Mouse (Mus musculus): ENCODE measurements around the gene Cdh4.

Cdh4 gene

DNA sequence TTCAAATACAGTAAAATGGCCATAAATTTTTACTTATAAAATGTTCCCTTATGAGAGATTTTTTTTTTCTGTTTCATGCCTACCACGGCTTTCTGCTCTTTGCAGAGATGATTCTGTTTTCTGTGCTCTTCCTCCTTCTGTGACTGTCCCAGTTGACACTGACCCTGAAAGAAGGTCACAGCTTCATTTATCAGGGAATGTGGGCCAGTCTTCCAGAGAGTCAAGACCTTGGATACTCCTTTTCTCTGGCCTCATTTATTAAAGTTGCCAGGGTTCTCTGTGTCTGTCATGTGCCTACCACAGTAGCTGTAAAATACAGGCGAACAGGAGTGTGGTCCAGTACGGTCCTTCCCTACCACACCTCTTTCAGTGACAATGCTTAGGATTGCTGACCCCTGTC lies 162.5 kb downstream of the Cdh4 start:
- no peak for DNase-seq

DNA sequence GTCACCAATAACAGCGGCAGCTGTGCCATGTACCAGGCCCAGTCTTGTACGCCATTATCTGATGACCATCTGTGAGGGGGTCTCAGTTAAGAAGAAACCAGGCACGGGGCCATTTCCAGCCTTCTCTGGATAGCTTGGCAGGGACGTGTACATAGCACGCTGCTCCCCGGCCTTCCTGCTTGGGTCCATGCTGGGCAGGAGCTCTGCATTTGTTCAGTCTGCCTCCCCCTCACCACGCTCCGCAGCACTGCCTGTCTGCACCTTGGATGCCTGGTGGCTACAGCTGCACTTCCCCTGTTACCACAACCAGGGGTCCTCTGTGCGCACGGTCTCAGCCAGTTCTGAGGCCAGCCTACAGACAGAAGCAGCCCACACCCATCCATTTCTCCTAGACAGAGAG lies 163.0 kb downstream of the Cdh4 start:
- no peak for DNase-seq

DNA sequence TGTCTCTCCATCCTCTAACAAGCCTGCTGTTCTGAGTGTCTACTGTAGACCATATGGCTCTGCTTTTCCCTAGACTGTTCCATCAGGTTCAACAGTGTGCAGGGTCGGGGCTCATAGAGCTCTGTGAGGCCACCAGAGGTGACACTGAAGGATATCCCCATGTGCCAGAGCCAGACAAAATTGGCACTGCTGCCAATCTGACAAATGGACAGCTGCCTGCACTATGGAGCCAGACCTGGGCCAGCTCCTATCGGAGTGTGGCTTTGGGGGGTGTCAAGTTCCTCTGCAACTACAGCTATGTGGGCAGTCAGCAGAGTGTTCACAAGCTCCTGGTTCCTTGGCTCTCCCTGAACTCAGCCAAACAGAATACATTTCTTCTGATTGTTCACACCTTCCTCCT lies 164.1 kb downstream of the Cdh4 start:
- DNase-seq, result no peak

DNA sequence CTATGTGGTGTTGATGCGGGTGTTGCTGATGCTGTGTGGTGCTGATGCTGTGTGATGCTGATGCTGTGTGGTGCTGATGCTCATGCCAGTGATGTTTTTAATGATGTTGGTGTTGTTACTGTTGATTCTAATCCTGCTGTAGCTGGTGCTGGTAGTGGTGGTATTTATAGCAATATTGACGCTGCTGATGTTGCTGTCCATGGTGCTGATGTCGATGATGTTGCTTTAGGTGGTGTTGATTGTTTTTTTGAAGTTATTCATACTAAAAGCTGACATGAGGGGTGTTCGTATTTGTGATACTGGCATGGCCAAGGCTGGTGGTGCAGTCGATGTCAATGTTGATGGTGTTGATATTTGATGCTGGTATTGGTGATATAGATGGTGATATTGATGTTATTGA lies 173.7 kb downstream of the Cdh4 start:
- no peak for DNase-seq

DNA sequence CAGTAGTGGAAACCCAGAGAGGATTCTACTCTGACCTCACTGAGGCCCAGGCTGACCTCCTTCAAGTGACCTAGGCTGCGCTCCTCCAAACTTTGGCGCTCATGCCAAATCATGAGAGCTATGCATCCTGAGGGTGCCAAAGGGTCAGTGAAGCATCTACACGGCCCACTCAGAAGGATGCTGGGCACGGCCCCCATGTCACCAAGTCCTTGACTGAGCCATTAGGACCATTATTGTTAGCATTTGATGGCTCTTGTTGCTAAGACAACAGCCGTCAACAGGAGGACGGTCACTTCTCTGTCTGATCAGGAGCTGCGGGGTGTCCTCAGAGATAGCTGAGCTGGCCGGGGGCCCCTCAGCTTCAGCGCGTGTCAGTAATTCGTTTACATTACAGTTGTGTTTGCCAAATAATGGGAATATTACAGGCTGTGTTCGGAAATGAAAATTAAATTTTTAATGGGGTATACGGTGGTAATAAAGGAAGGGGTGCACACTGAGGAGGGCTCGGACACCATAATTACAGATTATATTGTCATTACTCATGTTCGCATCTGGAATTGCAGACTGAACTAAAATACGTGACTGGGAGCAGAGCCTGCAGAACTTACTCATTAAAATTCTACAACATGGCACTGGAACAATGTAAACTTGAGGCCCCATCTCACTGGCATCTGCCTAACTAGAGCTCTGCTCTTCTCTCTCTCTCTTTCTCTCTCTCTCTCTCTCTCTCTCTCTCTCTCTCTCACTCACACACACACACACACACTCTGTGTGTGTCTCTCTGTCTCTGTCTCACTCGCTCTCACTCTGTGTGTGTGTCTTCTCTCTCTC lies 181.6 kb downstream of the Cdh4 start:
- no peak for DNase-seq

DNA sequence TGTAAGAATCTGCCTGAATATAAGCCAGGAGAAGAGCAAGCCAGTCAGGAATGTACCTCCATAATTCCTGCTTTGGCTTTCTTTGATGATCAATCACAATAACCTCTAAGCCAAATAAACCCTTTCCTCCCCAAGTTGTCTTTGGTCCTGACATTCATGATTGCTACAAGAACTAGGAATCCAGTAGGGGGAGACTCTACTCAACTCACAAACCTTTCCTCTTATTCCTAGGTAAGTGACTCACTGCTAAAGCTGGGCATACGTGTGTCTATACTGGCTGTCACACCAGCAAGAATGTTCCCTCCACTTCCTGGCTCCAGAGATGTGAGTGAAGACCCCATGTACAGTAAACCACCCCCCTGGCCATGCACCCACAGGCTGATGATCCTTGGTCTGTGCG lies 185.3 kb downstream of the Cdh4 start:
- no peak for DNase-seq

DNA sequence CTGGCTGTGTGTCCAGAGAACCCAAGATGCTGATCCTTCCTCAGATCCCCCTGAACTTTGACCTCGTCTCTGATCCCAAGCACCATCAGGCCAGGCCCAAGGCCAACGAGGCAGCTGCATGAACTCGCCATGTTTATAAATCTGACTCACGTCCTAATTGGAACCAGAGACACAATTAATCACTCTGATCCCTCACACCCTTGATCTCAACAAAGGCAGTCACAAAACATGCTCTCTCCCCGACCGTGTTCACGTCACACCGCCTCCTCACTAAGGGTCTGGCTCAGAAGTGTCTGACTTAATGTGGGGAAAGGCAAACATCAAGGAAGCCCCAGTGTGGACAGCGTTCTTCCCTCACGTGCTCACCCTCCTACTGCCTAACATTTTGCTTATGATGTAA lies 188.5 kb downstream of the Cdh4 start:
- DNase-seq, result no peak

DNA sequence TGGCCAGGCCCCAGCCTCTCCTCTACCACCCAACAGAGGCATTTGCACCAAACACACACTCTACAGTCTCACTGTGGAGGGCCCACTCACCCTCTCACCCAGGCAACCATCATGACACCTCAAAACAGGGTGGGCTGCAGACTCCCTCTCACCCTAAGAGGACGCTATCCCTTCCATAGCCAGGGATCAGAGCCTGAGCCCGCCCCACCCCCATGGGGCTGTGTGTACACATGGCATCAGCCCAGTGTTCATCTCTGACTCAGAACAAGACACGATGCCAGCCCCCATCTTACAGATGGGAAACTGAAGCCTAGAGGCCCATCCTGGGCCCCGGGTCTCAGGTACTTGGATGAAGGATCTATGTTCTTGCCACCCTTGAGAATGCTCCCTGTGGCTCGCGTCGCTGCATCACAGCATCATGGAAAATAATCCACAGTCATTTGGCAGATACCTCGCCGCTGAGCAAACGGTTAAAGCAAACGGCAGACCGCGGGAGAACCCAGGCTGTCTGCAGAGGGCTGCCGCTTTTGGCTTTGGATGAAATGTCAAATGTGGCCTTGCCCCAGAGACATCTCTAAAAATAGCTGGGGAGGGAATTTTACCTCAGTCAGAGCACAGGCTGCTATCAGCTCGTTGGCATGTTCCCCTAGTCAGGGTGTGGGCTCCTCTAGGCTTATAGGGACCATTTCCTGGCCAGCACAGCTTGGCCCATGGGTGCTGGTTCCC lies 198.5 kb downstream of the Cdh4 start:
- DNase-seq, result no peak

DNA sequence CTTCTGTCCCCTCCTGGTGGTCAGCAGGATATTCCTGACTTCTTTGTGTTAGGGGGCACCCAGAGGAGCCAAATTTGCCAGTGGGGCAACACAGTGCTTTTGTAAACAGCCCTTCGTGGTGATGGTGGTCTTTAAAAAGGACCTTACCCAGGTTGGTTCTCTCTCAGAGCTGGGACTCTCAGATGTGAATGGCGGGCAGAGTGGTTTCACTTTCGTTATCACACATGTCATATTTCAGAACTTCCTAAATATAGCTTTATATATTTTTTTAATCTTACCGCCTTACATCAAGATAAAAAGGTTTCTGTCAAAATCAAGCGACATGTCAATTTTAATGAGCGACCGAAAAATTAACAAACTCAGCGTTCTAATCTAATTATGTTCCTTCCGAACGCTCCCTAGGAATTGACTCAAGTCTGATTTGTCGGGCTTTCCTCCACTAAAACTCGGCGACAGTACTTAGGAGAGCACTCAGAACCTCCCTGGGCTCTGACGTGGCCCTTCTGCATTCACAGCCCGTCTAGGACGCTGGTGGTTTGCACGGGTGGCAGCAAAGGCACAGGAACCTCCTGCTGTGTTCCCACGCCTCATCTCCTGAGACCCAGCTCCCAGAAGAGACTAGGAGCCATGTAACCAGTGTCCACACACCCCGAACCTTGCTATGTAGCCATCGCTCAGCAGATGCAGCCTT lies 206.5 kb downstream of the Cdh4 start:
- DNase-seq, result no peak

DNA sequence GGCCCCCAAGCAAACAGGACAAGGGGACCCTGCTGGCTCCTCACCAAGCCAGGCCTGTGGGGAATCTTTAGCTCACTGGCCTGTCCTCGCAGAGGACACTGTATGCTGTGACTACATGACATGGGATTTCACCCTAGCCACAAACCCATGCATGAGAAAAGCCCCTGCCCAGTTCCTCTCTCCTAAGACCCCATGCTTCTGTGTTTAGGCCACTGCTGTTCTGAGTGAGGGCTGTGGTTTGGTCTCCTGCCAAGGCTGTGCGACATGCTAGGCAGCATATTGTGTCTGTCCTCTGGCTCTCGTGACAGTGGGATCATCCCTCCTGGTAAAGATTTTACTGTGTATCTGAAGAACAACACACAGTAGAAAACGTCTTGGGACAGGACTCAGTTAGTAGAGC lies 207.1 kb downstream of the Cdh4 start:
- no peak for DNase-seq

DNA sequence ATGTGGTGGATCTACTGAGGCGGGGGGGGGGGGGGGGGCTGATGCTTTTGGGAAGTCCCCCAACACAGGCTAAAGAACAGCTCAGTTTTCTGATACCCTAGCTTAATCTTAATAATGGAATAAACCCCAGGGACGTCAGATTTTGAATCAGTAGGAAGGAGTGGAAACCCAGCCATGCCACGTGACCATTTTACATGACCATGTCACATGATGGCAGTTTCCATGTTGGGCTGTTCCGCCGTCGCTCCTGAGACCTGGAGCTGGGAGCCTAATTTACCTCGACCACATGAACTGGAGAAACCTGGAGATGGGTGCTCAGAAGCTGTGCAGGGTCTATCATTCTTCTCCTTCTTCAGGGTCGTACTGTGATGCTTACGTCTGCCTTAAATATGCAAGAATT lies 207.9 kb downstream of the Cdh4 start:
- DNase-seq, result no peak

DNA sequence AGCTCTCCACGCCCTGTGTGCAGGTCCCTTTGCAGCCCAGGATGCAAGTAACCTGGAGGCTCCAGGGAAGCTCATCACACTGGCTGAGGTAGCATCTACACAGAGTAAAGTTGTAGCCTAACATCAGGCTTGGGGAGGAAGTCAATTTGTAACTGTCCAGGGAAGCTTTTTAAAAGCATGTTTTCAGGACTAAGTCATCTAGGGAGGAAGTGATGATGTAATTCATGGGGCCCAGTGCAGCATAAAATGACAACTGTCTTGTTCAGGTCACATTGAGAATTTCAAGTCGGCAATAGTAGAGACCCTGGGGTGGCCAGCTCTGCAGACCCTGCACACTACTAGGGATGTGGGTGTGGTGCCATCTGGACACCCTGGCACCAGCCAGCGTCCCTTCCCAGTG lies 213.3 kb downstream of the Cdh4 start:
- no peak for DNase-seq

DNA sequence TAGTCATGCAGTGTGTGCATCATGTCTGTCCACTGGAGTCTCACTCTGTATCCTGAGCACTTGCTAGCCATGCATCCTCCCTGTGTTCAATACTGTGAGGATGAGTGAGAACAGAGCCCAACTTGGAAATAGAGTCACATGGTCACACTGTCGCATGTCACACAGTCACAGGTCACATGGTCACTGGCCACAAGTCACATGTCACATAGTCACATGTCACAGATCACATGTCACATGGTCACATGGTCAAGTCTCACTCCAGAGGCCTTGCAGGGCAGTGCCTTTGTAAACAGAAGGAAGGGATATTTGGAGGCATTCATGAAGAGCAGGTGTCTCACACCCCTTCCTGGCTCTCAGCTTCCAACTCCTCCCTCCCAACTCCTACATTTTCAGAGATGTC lies 217.0 kb downstream of the Cdh4 start:
- no peak for DNase-seq

DNA sequence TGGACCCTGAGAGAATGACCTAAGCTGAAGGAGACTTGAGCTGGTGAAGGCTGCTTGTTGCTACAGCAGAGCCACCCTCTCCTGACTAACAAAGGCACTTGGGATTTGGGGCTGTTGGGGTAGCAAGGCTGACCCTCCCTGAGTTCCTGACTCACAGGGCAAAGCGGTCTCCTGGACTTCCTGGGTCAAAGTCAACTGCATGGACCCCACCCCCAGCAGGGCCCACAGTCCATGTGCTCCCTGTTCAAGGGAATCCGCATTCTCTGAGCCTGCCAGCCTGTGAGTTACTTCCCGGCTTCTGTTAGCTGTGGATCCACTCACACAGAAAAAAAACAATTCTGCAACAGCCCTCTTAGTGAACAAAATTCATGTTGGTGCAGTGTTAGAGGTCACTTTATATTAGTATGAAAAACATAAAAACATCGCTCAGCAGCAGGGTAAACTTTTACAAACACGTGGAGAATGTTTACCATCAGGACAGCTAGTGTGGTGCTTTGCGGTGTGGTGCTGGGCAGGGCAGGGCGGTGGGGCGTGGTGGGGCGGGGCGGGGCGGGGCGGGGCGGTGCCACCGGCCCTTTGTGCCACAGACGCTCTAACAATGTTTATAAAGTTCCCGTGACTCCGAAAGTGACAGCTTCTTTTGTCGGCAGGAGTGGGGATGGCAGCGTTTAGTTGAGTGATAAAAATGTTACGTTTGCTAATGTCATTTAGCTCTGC lies 219.9 kb downstream of the Cdh4 start:
- DNase-seq, result no peak

DNA sequence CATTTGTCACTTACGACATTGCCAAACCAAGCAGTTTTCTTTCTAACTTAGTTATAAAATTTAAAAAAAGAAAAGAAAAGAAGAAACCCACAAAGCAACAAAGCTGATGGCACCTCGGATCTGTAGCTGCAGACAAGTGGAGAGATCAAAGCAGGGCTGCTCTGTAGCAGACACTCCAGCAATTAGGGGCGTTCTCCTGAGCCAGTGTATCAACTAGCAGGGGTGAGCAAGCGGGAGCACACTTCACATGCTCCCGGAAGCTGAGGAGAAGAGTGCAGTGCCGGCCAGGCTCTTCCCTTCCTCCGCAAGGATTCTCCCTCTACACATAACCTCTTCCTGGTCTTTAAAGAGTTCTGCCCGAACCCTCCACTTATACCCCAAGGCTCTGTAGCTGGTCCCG lies 220.5 kb downstream of the Cdh4 start:
- DNase-seq, result no peak

DNA sequence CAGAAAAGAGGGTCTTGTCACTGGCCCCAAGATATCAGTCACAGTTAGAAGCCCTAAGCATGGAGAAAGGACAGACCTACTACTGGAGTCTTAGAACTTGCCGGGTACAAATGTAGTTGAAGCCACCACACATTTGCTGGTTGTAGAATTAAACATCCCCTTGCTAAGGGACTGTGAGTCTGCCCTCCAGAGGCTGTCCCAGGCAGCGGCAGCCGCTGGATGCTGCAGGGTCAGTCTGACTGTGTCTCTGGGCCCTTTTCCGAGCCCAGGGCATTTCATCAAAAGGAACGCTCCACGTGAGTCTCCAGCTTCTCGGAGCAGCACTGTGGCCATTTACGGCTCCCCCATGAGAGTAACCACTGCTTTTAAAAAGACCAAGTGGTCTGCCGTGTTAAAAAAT lies 221.4 kb downstream of the Cdh4 start:
- no peak for DNase-seq

DNA sequence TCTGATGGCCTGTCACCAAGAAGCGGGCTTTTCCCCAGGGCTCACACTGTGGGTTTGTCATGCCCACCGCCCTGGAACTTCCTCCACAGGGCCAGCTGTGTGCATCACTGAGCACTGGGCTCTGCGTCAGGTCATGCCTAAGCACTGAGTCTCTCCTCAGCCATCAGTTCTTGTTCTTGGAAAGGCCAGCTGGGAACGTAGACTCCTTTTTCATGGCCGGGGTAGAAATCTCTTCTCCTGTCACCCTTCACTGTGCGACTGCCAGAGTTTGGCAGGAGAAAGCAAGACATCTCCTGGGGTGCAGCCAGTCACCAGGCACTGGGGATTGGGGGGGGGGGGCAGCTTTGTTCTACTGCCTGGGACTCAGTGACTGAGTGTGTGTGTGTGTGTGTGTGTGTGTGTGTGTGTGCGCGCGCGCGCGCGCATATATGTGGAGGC lies 222.0 kb downstream of the Cdh4 start:
- no peak for DNase-seq

DNA sequence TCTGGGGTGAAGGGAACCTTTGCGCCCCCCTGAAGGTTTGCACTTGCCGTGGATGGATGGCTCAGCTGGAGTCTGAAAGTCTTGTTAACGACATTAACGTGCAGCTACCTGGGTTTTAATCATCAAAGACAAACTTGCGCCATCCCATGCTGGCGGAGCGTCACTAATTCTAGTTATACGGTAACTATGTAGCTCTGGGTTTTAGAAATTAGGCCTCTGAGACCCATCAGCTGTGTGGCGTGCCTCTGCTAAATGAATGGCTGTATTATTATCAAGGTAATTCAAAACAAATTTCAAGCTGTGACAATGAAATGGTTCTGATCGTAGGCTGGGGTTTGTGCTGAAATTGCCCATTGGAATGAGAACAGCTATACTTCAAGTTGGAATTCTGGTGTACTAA lies 228.5 kb downstream of the Cdh4 start:
- DNase-seq, result no peak

DNA sequence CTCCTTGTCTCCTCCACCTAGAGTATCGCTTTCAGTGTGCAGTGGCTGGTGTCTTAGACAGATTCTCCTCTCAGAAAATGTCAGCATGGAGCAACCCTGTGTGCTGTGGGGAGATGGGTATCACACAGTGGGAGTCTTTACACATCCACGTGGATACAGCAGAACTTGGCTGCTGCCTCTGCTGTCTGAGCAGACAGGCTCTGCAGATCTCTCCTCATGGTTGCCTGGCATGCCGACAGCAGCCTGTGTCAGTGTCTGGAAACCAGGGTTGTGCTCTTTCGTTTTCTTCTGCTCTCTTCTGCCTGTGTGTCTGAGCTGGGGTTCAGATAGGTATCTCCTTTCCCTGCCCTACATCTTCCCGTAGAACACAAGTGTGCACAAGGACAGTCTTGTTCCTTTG lies 237.6 kb downstream of the Cdh4 start:
- no peak for DNase-seq

DNA sequence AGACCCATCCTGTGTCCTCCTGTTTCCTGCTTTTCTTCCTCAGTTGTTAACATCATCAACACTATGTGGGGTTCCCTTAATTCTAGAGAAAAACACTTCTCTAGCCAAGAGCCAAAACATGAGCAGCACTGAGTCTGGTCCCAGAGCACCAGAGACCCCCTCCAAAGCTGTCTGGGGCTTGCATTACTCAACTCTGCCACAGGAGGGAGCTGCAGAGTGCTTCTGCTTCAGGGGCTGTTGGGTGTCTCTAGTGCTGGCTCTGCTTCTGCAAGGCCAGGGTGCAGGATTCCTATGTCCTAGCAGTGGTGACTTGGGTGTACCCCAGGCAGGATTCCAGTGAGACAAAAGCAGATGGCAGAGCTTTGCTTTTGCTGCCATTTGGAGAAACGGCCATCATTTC lies 239.2 kb downstream of the Cdh4 start:
- no peak for DNase-seq

DNA sequence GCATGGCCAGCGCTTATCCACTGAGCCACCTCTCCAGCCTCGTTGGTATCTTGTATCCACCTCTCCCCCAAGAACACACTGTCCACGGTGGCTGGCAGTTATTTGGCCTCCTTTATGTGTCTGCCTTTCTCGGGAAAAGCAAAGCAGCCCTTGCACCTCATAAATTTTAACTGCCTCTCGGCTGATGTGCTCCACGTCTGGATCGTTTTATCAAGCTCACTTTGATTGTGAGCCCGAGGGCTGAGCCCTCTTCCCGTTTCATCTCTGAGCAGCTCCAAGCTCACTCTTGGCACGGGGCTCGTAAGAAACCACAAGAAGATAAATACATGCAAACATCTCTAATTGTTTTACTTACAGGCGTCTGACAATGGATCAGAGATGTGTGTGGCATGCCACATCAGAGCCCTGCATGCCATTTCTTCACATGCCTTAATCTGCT lies 245.0 kb downstream of the Cdh4 start:
- DNase-seq, result no peak

DNA sequence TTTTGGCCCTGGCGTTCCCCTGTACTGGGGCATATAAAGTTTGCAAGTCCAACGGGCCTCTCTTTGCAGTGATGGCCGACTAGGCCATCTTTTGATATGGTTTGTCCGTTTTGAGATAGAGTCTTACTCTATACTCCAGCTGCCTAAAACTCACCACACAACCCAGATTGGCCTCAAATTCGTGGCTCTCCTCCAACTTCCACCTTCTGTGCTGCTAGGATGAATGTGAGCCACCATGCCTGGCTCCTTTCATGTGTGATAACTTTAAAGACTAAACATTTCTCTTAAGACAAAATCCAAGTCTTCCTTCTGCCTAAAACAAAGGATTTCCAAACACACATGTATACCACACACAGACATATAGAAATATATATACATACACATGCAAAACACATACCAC lies 246.7 kb downstream of the Cdh4 start:
- no peak for DNase-seq

DNA sequence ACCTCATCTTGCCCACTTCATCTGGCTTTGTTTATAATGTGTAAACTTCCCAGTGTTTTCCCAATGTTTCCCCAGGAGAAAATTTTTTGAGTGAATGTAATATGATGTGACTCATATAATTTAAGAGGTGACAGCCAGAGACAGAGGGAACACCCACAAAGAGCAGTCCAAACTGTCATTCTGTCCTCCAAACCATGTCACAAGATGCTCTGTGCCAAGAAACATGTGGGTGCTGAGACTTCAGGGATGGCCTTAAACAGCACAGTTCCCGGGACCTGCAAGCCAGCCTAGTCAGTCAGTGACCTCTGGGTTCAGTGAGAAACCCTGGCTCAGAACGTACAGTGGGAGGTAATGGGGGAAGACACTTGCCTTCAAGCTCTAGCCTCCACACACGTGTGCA lies 247.5 kb downstream of the Cdh4 start:
- no peak for DNase-seq
